Mouse (Mus musculus) CH12.LX (cell line): ENCODE data around the gene Cbx4.

Experiments
- CTCF ChIP-seq, 2 experiments: IDR thresholded peaks in 1 of 2; conservative IDR thresholded peaks in 1 of 2; 2 replicates each; pipeline ENCODE4 v1.5.1; 2011 to 2012; ENCODE audit warnings: low read depth in 2 of 2, low read length in 2 of 2, improper control_type of control experiment in 1 of 2, inconsistent platforms in 1 of 2, mild to moderate bottlenecking in 1 of 2, moderate library complexity in 1 of 2
- EP300 ChIP-seq: IDR thresholded peaks from 2 replicates; pipeline ENCODE4 v1.6.1; 2011; ENCODE audit warnings: low read length, improper control_type of control experiment
- ETS1 ChIP-seq: conservative IDR thresholded peaks from 2 replicates; pipeline ENCODE4 v1.6.1; 2012; ENCODE audit warnings: low read depth, mild to moderate bottlenecking, inconsistent platforms, low read length, improper control_type of control experiment, moderate library complexity
- GABPA ChIP-seq: IDR thresholded peaks from 2 replicates; pipeline ENCODE4 v1.6.1; 2012; ENCODE audit warnings: low read depth, low read length, improper control_type of control experiment, inconsistent platforms; ENCODE audit not compliant: insufficient replicate concordance
- KAT2A ChIP-seq: IDR thresholded peaks from 2 replicates; pipeline ENCODE4 v1.6.1; 2012; ENCODE audit warnings: low read length, improper control_type of control experiment, inconsistent platforms; ENCODE audit not compliant: insufficient replicate concordance
- MAX ChIP-seq: IDR thresholded peaks from 2 replicates; pipeline ENCODE4 v1.6.1; 2011; ENCODE audit warnings: low read length, improper control_type of control experiment
- NELFE ChIP-seq: IDR thresholded peaks from 2 replicates; pipeline ENCODE4 v1.6.1; 2011; ENCODE audit warnings: low read depth, low read length, improper control_type of control experiment
- POLR2A ChIP-seq: IDR thresholded peaks from 2 replicates; pipeline ENCODE4 v1.6.1; 2011; ENCODE audit warnings: low read depth, mild to moderate bottlenecking, improper control_type of control experiment, low read length
- POLR2AphosphoS2 ChIP-seq: IDR thresholded peaks from 2 replicates; pipeline ENCODE4 v1.6.1; 2011; ENCODE audit warnings: low read depth, low read length, improper control_type of control experiment
- TCF12 ChIP-seq: IDR thresholded peaks from 2 replicates; pipeline ENCODE4 v1.6.1; 2014; ENCODE audit warnings: low read depth, mild to moderate bottlenecking, inconsistent platforms, low read length, improper control_type of control experiment
- USF1 ChIP-seq: IDR thresholded peaks from 2 replicates; pipeline ENCODE4 v1.6.1; 2014; ENCODE audit warnings: low read depth, mild to moderate bottlenecking, inconsistent platforms, low read length, improper control_type of control experiment
- ZMIZ1 ChIP-seq: IDR thresholded peaks from 2 replicates; pipeline ENCODE4 v1.6.1; 2012; ENCODE audit warnings: low read depth, mild to moderate bottlenecking, inconsistent platforms, low read length, improper control_type of control experiment
- ZNF384 ChIP-seq: IDR thresholded peaks from 2 replicates; pipeline ENCODE4 v1.6.1; 2012; ENCODE audit warnings: low read depth, low read length, improper control_type of control experiment, inconsistent platforms

- TF ChIP-seq CTCF (conservative IDR thresholded peaks at IDR 0.05 in 1 of 2, IDR thresholded peaks at IDR 0.05 in 1 of 2; ENCODE audit: low read depth in 2 of 2, low read length in 2 of 2), result no peak
- no peak for TF ChIP-seq GABPA
- TF ChIP-seq NELFE, result no peak
- TF ChIP-seq ZNF384, result no peak
- no peak for TF ChIP-seq KAT2A
- peak; percentile 29; the same call in 1 of the 2 replicates for TF ChIP-seq ZMIZ1
- TF ChIP-seq MAX, result peak; percentile 74
- peak; percentile 86 for TF ChIP-seq EP300
- TF ChIP-seq ETS1, result peak; percentile 71
- peak; percentile 74; the same call in 1 of the 2 replicates for TF ChIP-seq TCF12
- TF ChIP-seq POLR2AphosphoS2, result no peak
- peak; percentile 24; the same call in 1 of the 2 replicates for TF ChIP-seq POLR2A
- TF ChIP-seq USF1, result no peak
These were observed 46.4 kb upstream of the Cbx4 start for GRCm38 (mm10) chr11:119132198-119133035.
